Mouse (Mus musculus): ENCODE measurements around the gene Mecr. TPM values are rescaled to one million over a fixed set of nuclear protein-coding genes. Genes with fewer than 3 reads are reported as not detected.

Mecr gene
- polyA plus RNA-seq, 1 experiment from 2014 or later, result 49.7 TPM

GRCm38 (mm10) chr4:131914891-131915469, 71.7 kb downstream of the Mecr start:
- peak overlapping the region; percentile 75; the same call in 1 of the 2 replicates for H3K27ac ChIP-seq (replicated peaks)
- peak overlapping the region; percentile 31 for H3K4me3 ChIP-seq (replicated peaks)
- no peak for ATAC-seq (ENCODE audit: insufficient number of reproducible peaks, low FRiP score, low TSS enrichment, low read depth)

GRCm38 (mm10) chr4:131915821-131916328, 72.6 kb downstream of the Mecr start:
- Histone ChIP-seq H3K4me3 (replicated peaks) (no peak overlapping the region), H3K27ac (replicated peaks) (no peak overlapping the region), H3K4me1 (peaks cover 81% of the 10 kb centered on the region), H3K27me3 (peaks cover 36% of the 10 kb centered on the region), H3K36me3 (no peaks in the 10 kb centered on the region), H3K9ac (no peak overlapping the region), H3K9me3 (replicated peaks) (no peaks in the 10 kb centered on the region), H3K4me2 (replicated peaks) (peak overlapping the region; percentile 52; the same call in 1 of the 2 replicates)
- WGBS, result 29% methylated on average over 13 of the region's 13 CpGs
- no peak for ATAC-seq (ENCODE audit: insufficient number of reproducible peaks, low FRiP score, low TSS enrichment, low read depth)

More at GRCm38 (mm10) chr4:131914891-131915469, 71.7 kb downstream of the Mecr start:
- Histone ChIP-seq H3K4me2 (replicated peaks) (peak overlapping the region; percentile 52), H3K4me1 (peaks cover 80% of the 10 kb centered on the region), H3K36me3 (no peaks in the 10 kb centered on the region), H3K9me3 (replicated peaks) (no peaks in the 10 kb centered on the region), H3K9ac (no peak overlapping the region), H3K27me3 (peaks cover 32% of the 10 kb centered on the region)
- WGBS, result 6% methylated on average over 31 of the region's 31 CpGs

- WGBS, result 8% methylated on average over 15 of the region's 15 CpGs
- H3K9ac ChIP-seq, result no peak overlapping the region
- peaks cover 80% of the 10 kb centered on the region for H3K4me1 ChIP-seq
- H3K4me3 ChIP-seq (replicated peaks), result no peak overlapping the region
- H3K36me3 ChIP-seq, result no peaks in the 10 kb centered on the region
- H3K27ac ChIP-seq (replicated peaks), result no peak overlapping the region
- H3K27me3 ChIP-seq, result peaks cover 38% of the 10 kb centered on the region
- no peak for ATAC-seq (ENCODE audit: insufficient number of reproducible peaks, low FRiP score, low TSS enrichment, low read depth)
- H3K4me2 ChIP-seq (replicated peaks), result no peak overlapping the region
- no peaks in the 10 kb centered on the region for H3K9me3 ChIP-seq (replicated peaks)
These were observed 73.2 kb downstream of the Mecr start for GRCm38 (mm10) chr4:131916425-131916824.

- Histone ChIP-seq H3K4me1 (peaks cover 86% of the 10 kb centered on the region), H3K27ac (replicated peaks) (no peak overlapping the region)
These were observed 73.8 kb downstream of the Mecr start for GRCm38 (mm10) chr4:131917010-131917555.

More at GRCm38 (mm10) chr4:131917010-131917555, 73.8 kb downstream of the Mecr start:
- ATAC-seq (ENCODE audit: insufficient number of reproducible peaks, low FRiP score, low TSS enrichment, low read depth), result no peak
- Histone ChIP-seq H3K36me3 (no peaks in the 10 kb centered on the region), H3K9me3 (replicated peaks) (no peaks in the 10 kb centered on the region), H3K4me3 (replicated peaks) (no peak overlapping the region), H3K27me3 (peaks cover 41% of the 10 kb centered on the region), H3K4me2 (replicated peaks) (no peak overlapping the region), H3K9ac (no peak overlapping the region)
- WGBS, result 72% methylated on average over 10 of the region's 10 CpGs

Other genes with a start within 250 kb of the Mecr start
- 26.7 and 27.4 TPM in 2 replicates for gene Ptpru, start 5.2 kb upstream of the Mecr start, polyA plus RNA-seq (2015; fragmentation: Nextera tagmentation; extraction: Ambion mirVana)
- 101 and 103 TPM in 2 replicates for gene Srsf4, start 30.1 kb downstream of the Mecr start, polyA plus RNA-seq (2015; fragmentation: Nextera tagmentation; extraction: Ambion mirVana)
- gene Tmem200b, start 78.3 kb downstream of the Mecr start, polyA plus RNA-seq (2015; fragmentation: Nextera tagmentation; extraction: Ambion mirVana), result 6.0 and 6.7 TPM in 2 replicates
- 0.09 and 0.13 TPM in 2 replicates for gene Gm10300, start 231.2 kb downstream of the Mecr start, polyA plus RNA-seq (2015; fragmentation: Nextera tagmentation; extraction: Ambion mirVana)
- 58.0 and 58.2 TPM in 2 replicates for gene Epb41, start 231.9 kb downstream of the Mecr start, polyA plus RNA-seq (2015; fragmentation: Nextera tagmentation; extraction: Ambion mirVana)